Mouse (Mus musculus): Measurements from ENCODE around the gene Tgfbr3. TPM values are rescaled to one million over a fixed set of nuclear protein-coding genes. Genes with fewer than 3 reads are reported as not detected.

The Tgfbr3 gene
- polyA plus RNA-seq, 1 experiment from 2014 or later, result 38.2 TPM

GRCm38 (mm10) chr5:107164856-107165255 lies 124.6 kb downstream of the Tgfbr3 start:
- Histone ChIP-seq H3K4me3 (ENCODE audit: low read depth, low read length) (no peak overlapping the region), H3K4me1 (ENCODE audit: control insufficient read depth, insufficient read depth, low read length) (peaks cover 24% of the 10 kb centered on the region), H3K4me2 (no peak overlapping the region), H3K9me3 (replicated peaks; ENCODE audit: control insufficient read depth, low read length) (no peaks in the 10 kb centered on the region), H3K36me3 (ENCODE audit: control insufficient read depth, insufficient read depth, low read length) (no peaks in the 10 kb centered on the region), H3K27me3 (ENCODE audit: control insufficient read depth, insufficient read depth, low read length) (0 out of 2 replicates have a peak, but pooled peaks cover 3% of the 10 kb centered on the region), H3K9ac (ENCODE audit: low read depth, low read length) (no peak overlapping the region), H3K27ac (ENCODE audit: low read depth, low read length) (no peak overlapping the region)
- ATAC-seq (replicated peaks; ENCODE audit: insufficient number of reproducible peaks, low FRiP score, low TSS enrichment), result no peak
- 85% methylated on average over 4 of the region's 4 CpGs for WGBS (ENCODE audit: insufficient replicate concordance)

- no peak overlapping the region for H3K9ac ChIP-seq (ENCODE audit: low read depth, low read length)
- H3K27me3 ChIP-seq (ENCODE audit: control insufficient read depth, insufficient read depth, low read length), result 0 out of 2 replicates have a peak, but pooled peaks cover 3% of the 10 kb centered on the region
- WGBS (ENCODE audit: insufficient replicate concordance), result 67% methylated on average over 4 of the region's 4 CpGs
- peaks cover 24% of the 10 kb centered on the region for H3K4me1 ChIP-seq (ENCODE audit: control insufficient read depth, insufficient read depth, low read length)
- H3K4me3 ChIP-seq (ENCODE audit: low read depth, low read length), result no peak overlapping the region
- H3K4me2 ChIP-seq, result no peak overlapping the region
- ATAC-seq (replicated peaks; ENCODE audit: insufficient number of reproducible peaks, low FRiP score, low TSS enrichment), result no peak
- no peak overlapping the region for H3K27ac ChIP-seq (ENCODE audit: low read depth, low read length)
- no peaks in the 10 kb centered on the region for H3K9me3 ChIP-seq (replicated peaks; ENCODE audit: control insufficient read depth, low read length)
- no peaks in the 10 kb centered on the region for H3K36me3 ChIP-seq (ENCODE audit: control insufficient read depth, insufficient read depth, low read length)
These were observed 125.3 kb downstream of the Tgfbr3 start for GRCm38 (mm10) chr5:107164146-107164545.

- no peaks in the 10 kb centered on the region for H3K36me3 ChIP-seq (ENCODE audit: control insufficient read depth, insufficient read depth, low read length)
- no peak overlapping the region for H3K9ac ChIP-seq (ENCODE audit: low read depth, low read length)
- H3K4me3 ChIP-seq (ENCODE audit: low read depth, low read length), result no peak overlapping the region
- H3K27me3 ChIP-seq (ENCODE audit: control insufficient read depth, insufficient read depth, low read length), result 0 out of 2 replicates have a peak, but pooled peaks cover 3% of the 10 kb centered on the region
- no peak overlapping the region for H3K27ac ChIP-seq (ENCODE audit: low read depth, low read length)
- H3K4me1 ChIP-seq (ENCODE audit: control insufficient read depth, insufficient read depth, low read length), result peaks cover 22% of the 10 kb centered on the region
- no peak overlapping the region for H3K4me2 ChIP-seq
- no peak for ATAC-seq (replicated peaks; ENCODE audit: insufficient number of reproducible peaks, low FRiP score, low TSS enrichment)
- H3K9me3 ChIP-seq (replicated peaks; ENCODE audit: control insufficient read depth, low read length), result no peaks in the 10 kb centered on the region
These were observed 126.1 kb downstream of the Tgfbr3 start for GRCm38 (mm10) chr5:107163336-107163735.

- H3K4me2 ChIP-seq, result no peak overlapping the region
These were observed 126.6 kb downstream of the Tgfbr3 start for GRCm38 (mm10) chr5:107162812-107163211.

GRCm38 (mm10) chr5:107162319-107162718 lies 127.1 kb downstream of the Tgfbr3 start:
- no peaks in the 10 kb centered on the region for H3K9me3 ChIP-seq (replicated peaks; ENCODE audit: control insufficient read depth, low read length)
- 77% methylated on average over 4 of the region's 4 CpGs for WGBS (ENCODE audit: insufficient replicate concordance)

More at GRCm38 (mm10) chr5:107162812-107163211, 126.6 kb downstream of the Tgfbr3 start:
- Histone ChIP-seq H3K9me3 (replicated peaks; ENCODE audit: control insufficient read depth, low read length) (no peaks in the 10 kb centered on the region), H3K36me3 (ENCODE audit: control insufficient read depth, insufficient read depth, low read length) (no peaks in the 10 kb centered on the region), H3K27me3 (ENCODE audit: control insufficient read depth, insufficient read depth, low read length) (0 out of 2 replicates have a peak, but pooled peaks cover 3% of the 10 kb centered on the region), H3K4me3 (ENCODE audit: low read depth, low read length) (no peak overlapping the region), H3K9ac (ENCODE audit: low read depth, low read length) (no peak overlapping the region), H3K27ac (ENCODE audit: low read depth, low read length) (no peak overlapping the region), H3K4me1 (ENCODE audit: control insufficient read depth, insufficient read depth, low read length) (peaks cover 17% of the 10 kb centered on the region)
- 83% methylated on average over 6 of the region's 6 CpGs for WGBS (ENCODE audit: insufficient replicate concordance)
- ATAC-seq (replicated peaks; ENCODE audit: insufficient number of reproducible peaks, low FRiP score, low TSS enrichment), result no peak

GRCm38 (mm10) chr5:107159914-107160890 lies 129.2 kb downstream of the Tgfbr3 start:
- WGBS (ENCODE audit: insufficient replicate concordance), result 86% methylated on average over 8 of the region's 8 CpGs
- Histone ChIP-seq H3K4me3 (ENCODE audit: low read depth, low read length) (no peak overlapping the region), H3K4me2 (no peak overlapping the region), H3K9me3 (replicated peaks; ENCODE audit: control insufficient read depth, low read length) (no peaks in the 10 kb centered on the region), H3K9ac (ENCODE audit: low read depth, low read length) (no peak overlapping the region), H3K36me3 (ENCODE audit: control insufficient read depth, insufficient read depth, low read length) (no peaks in the 10 kb centered on the region), H3K27ac (ENCODE audit: low read depth, low read length) (no peak overlapping the region), H3K4me1 (ENCODE audit: control insufficient read depth, insufficient read depth, low read length) (peaks cover 6% of the 10 kb centered on the region; the same call in 1 of the 2 replicates), H3K27me3 (ENCODE audit: control insufficient read depth, insufficient read depth, low read length) (no peaks in the 10 kb centered on the region)
- ATAC-seq (replicated peaks; ENCODE audit: insufficient number of reproducible peaks, low FRiP score, low TSS enrichment), result no peak

More at GRCm38 (mm10) chr5:107162319-107162718, 127.1 kb downstream of the Tgfbr3 start:
- Histone ChIP-seq H3K27ac (ENCODE audit: low read depth, low read length) (no peak overlapping the region), H3K9ac (ENCODE audit: low read depth, low read length) (no peak overlapping the region), H3K4me3 (ENCODE audit: low read depth, low read length) (no peak overlapping the region), H3K36me3 (ENCODE audit: control insufficient read depth, insufficient read depth, low read length) (no peaks in the 10 kb centered on the region), H3K4me2 (no peak overlapping the region), H3K4me1 (ENCODE audit: control insufficient read depth, insufficient read depth, low read length) (peaks cover 15% of the 10 kb centered on the region), H3K27me3 (ENCODE audit: control insufficient read depth, insufficient read depth, low read length) (0 out of 2 replicates have a peak, but pooled peaks cover 3% of the 10 kb centered on the region)
- ATAC-seq (replicated peaks; ENCODE audit: insufficient number of reproducible peaks, low FRiP score, low TSS enrichment), result no peak

GRCm38 (mm10) chr5:107158531-107159178 lies 130.8 kb downstream of the Tgfbr3 start:
- no peak overlapping the region for H3K4me3 ChIP-seq (ENCODE audit: low read depth, low read length)
- no peaks in the 10 kb centered on the region for H3K9me3 ChIP-seq (replicated peaks; ENCODE audit: control insufficient read depth, low read length)
- WGBS (ENCODE audit: insufficient replicate concordance), result 92% methylated on average over 7 of the region's 7 CpGs
- H3K36me3 ChIP-seq (ENCODE audit: control insufficient read depth, insufficient read depth, low read length), result 0 out of 2 replicates have a peak, but pooled peaks cover 3% of the 10 kb centered on the region
- H3K4me1 ChIP-seq (ENCODE audit: control insufficient read depth, insufficient read depth, low read length), result peaks cover 3% of the 10 kb centered on the region; the same call in 1 of the 2 replicates
- H3K4me2 ChIP-seq, result no peak overlapping the region
- H3K27me3 ChIP-seq (ENCODE audit: control insufficient read depth, insufficient read depth, low read length), result no peaks in the 10 kb centered on the region
- H3K9ac ChIP-seq (ENCODE audit: low read depth, low read length), result no peak overlapping the region
- no peak for ATAC-seq (replicated peaks; ENCODE audit: insufficient number of reproducible peaks, low FRiP score, low TSS enrichment)
- H3K27ac ChIP-seq (ENCODE audit: low read depth, low read length), result no peak overlapping the region

GRCm38 (mm10) chr5:107157384-107157783 lies 132.0 kb downstream of the Tgfbr3 start:
- Histone ChIP-seq H3K27me3 (ENCODE audit: control insufficient read depth, insufficient read depth, low read length) (no peaks in the 10 kb centered on the region), H3K4me3 (ENCODE audit: low read depth, low read length) (no peak overlapping the region), H3K4me2 (no peak overlapping the region), H3K4me1 (ENCODE audit: control insufficient read depth, insufficient read depth, low read length) (peaks cover 3% of the 10 kb centered on the region; the same call in 1 of the 2 replicates), H3K36me3 (ENCODE audit: control insufficient read depth, insufficient read depth, low read length) (0 out of 2 replicates have a peak, but pooled peaks cover 3% of the 10 kb centered on the region), H3K9me3 (replicated peaks; ENCODE audit: control insufficient read depth, low read length) (no peaks in the 10 kb centered on the region), H3K9ac (ENCODE audit: low read depth, low read length) (no peak overlapping the region), H3K27ac (ENCODE audit: low read depth, low read length) (no peak overlapping the region)
- no peak for ATAC-seq (replicated peaks; ENCODE audit: insufficient number of reproducible peaks, low FRiP score, low TSS enrichment)
- WGBS (ENCODE audit: insufficient replicate concordance), result 49% methylated on average over 9 of the region's 9 CpGs

Data from heart, embryonic 11.5 days (tissue).